Mouse (Mus musculus): ENCODE measurements around the gene Cks1b.

DNA sequence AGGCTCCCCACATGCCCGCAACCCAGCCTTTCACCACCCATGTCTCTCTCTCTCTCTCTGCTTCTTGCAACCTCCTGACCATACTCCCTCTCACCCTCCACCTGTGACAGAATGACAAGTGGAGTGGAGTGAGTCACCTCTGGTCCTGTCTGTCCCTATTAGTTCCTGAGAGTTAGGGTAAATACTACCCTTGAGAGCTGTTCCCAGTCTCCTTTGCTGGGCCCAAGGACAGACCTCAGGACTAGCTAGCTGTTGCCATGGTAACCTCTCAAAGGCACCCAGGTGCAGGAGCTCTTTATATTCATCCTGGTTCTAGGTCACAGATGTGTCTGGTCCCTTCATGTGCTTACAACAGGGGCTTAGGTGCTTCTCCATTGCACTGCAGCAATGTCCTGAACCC lies 33.7 kb upstream of the Cks1b start:
- TF ChIP-seq POLR2A (IDR thresholded peaks at IDR 0.05; ENCODE audit: low read depth, low read length) (no peak), CTCF (conservative IDR thresholded peaks at IDR 0.05; ENCODE audit: insufficient read depth, insufficient read length, low read depth, low read length) (no peak)

Data from kidney, adult 2 months (tissue).